Mouse (Mus musculus): ENCODE results near the gene Cadm2.

GRCm38 (mm10) chr16:67175386-67175785, 445.3 kb downstream of the Cadm2 start:
- TF ChIP-seq CTCF (IDR thresholded peaks at IDR 0.05; ENCODE audit: insufficient read depth, low read length) (no peak), POLR2A (IDR thresholded peaks at IDR 0.05; ENCODE audit: borderline replicate concordance, extremely low read depth, low read depth, low read length) (no peak)

Measured in lung, adult 2 months (tissue).